Mouse (Mus musculus) hindlimb bud, embryonic 11.5 days (tissue): Measurements from ENCODE around the gene Syt16.
A peak's percentile ranks its signal among the peaks of the same experiment; 100 is the strongest.

ENCODE experiments used
- DNase-seq: peaks from one replicate; pipeline ENCODE4 v3.0.0-alpha.2; 2012; ENCODE audit warnings: low read depth, low spot score; ENCODE audit errors: extremely low spot score

The Syt16 gene

DNA sequence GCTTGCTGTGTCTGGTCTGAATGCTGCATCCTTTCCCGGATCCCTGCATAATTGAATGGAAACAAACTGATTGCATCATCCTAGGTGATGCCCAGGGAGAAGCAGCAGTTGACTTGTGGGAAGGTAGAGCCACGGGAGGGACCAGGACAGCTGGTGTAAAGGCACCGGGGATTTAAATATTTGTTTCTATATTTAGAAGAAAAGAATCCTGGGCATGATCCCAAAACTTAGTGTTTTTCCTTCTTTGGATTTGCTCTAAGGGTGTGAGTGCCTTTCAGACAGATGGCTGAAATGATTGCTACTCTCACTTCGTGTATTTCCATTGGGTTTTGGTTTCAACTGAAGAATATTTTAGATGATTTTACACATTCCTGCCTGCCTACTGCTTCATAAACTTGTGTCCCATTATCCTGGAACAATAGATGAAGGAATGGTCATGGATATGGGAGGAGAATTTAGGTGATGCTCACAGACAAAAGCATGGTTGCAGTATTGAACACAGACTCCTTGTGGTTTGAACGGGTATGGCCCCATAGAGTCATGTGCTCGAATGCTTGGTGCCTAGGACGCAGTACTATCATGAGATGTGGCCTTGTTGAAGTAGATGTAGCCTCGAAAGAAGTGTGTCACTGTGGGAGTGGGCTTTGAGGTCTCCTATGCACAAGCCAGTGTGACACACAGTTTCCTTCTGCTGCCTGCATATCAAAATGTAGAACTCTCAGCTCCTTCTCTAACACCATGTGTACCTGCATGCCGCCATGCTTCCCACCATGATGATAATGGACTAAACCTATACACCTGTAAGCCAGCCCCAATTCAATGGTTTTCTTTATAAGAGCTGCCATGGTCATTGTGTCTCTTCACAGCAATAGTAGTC is 306.2 kb downstream of the Syt16 start:
- DNase-seq = no peak

DNA sequence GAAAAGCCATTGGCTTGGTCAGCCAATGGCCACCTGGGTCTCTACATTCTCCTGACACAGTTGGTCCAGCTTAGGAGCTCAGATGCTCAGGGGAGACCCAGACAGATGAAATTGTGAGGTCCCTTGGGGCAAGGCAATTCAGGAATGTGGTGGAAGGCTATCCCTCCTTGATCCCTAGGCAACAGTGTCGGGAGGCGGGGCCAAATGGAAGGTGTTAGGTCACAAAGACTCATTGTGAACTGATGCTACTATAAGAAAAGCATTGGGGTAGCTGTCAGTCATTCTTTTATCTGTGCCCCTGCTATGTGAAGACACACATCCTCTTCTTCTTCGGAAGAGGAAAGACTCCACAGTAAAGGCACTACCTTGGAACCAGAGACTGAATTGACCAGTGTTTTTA is 315.1 kb downstream of the Syt16 start:
- no peak for DNase-seq

DNA sequence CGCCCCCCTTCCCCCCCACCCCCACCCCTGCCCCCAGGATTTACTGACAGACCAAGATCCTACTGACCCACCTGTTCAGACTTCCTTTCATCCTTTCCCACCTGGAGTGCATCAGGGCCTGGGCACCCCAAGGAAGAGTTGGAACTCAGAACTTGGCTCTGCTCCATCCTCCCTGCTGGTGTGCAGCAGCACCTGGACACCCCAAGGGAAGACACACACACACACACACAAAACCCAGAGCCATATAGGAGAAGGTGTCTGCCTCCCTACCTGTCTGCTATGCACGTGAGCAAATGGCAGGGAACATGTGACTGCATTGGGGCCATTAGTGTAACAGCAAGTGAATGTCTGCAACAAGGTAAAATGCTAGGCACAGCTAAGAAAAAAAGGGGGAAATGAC is 317.8 kb downstream of the Syt16 start:
- no peak for DNase-seq

GRCm38 (mm10) chr12:74316344-74316973 is 319.0 kb downstream of the Syt16 start, which contains the start of gene Gm11042:
TSS of gene Gm11042 (minus strand) at chr12:74316394.
- DNase-seq = no peak

DNA sequence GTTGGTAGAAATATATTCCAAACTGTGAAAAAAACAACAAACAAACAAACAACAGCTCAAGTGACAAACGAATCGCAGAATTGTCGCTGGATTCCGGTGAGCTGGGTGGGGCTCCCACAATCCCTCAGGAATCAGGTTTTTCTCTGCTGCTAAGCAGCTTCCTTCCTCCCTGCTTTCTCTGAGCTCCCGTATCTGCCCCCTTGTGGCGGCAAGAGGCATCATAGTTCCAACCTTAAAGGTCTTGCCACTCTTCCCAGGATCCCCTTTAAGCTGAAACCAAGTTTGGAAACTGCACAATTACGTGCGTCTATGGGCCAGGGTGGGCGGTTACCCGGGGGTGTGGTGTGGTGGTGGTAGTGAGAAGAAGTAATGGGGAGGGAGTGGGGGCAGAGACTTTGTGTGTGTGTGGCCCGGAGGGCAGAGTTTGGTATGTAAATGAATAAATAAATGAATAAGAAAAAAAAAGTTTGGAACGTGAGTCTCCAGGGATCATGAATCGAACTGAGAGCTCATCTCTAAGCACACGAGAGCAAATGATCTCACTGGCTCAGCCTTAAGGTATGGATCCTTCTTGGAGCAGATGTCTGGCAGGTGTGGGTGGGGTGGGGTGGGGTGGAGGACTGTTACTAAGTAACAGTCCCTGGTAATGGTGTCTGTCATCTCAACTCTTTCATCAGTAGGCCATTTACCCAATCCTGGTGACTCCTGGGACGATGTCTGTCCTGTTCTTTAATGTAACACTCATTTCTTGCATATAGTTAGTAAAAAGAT is 319.7 kb downstream of the Syt16 start:
- DNase-seq = peak; percentile 73

DNA sequence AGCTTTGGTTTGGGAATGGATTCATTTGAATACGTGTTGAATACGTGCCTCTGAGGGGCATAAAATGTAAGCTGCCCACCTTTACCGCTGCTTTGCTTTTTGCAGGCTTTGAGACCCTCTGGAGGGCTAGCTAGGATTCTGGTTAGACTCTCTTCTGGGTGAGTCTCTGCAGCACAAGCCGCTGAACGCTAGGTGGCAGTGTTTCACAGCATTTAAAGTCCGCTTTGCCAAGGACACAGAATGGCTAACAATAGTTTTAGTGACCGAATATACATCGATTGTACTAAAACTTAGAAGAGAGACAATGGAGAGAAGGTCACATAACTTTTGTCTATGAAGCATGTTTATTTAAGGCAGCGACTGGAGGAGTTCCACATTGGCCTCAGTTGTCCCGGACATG is 322.9 kb downstream of the Syt16 start:
- peak; percentile 57 for DNase-seq

GRCm38 (mm10) chr12:74321981-74322380 is 324.5 kb downstream of the Syt16 start:
- DNase-seq = no peak
